Mouse (Mus musculus): Measurements from ENCODE around the gene Klf3. TPM values are rescaled to one million over a fixed set of nuclear protein-coding genes. Genes with fewer than 3 reads are reported as not detected.

Klf3 gene
- polyA plus RNA-seq (2015; fragmentation: Nextera tagmentation; extraction: Ambion mirVana): 28.9 and 30.3 TPM in 2 replicates

GRCm38 (mm10) chr5:64802795-64803719, at the start of gene Klf3:
TSS of gene Klf3 (plus strand) at chr5:64803388.
- Histone ChIP-seq H3K27me3 (no peaks in the 10 kb centered on the region), H3K9ac (peak within 1 kb of the TSS; percentile 81), H3K4me1 (replicated peaks) (peaks cover 26% of the 10 kb centered on the region), H3K9me3 (no peaks in the 10 kb centered on the region), H3K4me3 (peak within 1 kb of the TSS; percentile 93), H3K36me3 (no peaks in the 10 kb centered on the region), H3K27ac (replicated peaks) (peak within 1 kb of the TSS; percentile 94), H3K4me2 (peak within 1 kb of the TSS; percentile 62)
- WGBS: under 1% methylated on average over 79 of the region's 116 CpGs
- peak; percentile 94 for ATAC-seq (ENCODE audit: low FRiP score, low read depth)

DNA sequence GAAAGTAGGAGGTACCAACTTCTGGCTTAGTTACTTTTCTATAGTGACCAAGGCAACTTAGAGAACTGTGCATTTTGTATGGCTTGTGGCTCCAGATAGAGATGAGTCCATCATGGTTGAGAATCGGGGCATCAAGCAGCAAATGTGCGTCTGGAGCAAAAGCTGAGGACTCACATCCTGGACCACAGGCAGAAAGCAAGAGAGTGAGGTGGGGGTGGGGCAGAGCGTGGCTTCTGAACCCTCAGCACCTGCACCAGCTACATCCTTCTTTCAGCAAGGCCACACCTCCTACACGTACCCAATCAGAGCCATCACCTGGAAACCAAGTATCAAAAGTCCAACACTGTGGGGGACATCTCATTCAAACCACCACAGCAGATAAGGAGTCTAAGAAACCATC, 40.9 kb upstream of the Klf3 start:
- Histone ChIP-seq H3K4me2 (no peak overlapping the region), H3K36me3 (no peaks in the 10 kb centered on the region), H3K9ac (no peak overlapping the region), H3K27me3 (no peaks in the 10 kb centered on the region), H3K4me1 (replicated peaks) (no peaks in the 10 kb centered on the region), H3K9me3 (no peaks in the 10 kb centered on the region), H3K27ac (replicated peaks) (no peak overlapping the region), H3K4me3 (no peak overlapping the region)
- WGBS: 90% methylated on average over 4 of the region's 4 CpGs
- no peak for ATAC-seq (ENCODE audit: low FRiP score, low read depth)

- H3K27me3 ChIP-seq: no peaks in the 10 kb centered on the region
- no peaks in the 10 kb centered on the region for H3K9me3 ChIP-seq
- ATAC-seq (ENCODE audit: low FRiP score, low read depth): no peak
- H3K4me3 ChIP-seq: no peak overlapping the region
- no peak overlapping the region for H3K27ac ChIP-seq (replicated peaks)
- no peaks in the 10 kb centered on the region for H3K4me1 ChIP-seq (replicated peaks)
- H3K9ac ChIP-seq: no peak overlapping the region
- H3K4me2 ChIP-seq: no peak overlapping the region
- no peaks in the 10 kb centered on the region for H3K36me3 ChIP-seq
Measured at GRCm38 (mm10) chr5:64764452-64764851, 38.7 kb upstream of the Klf3 start.

GRCm38 (mm10) chr5:64765765-64766164, 37.4 kb upstream of the Klf3 start:
- Histone ChIP-seq H3K9ac (no peak overlapping the region), H3K9me3 (no peaks in the 10 kb centered on the region), H3K4me3 (no peak overlapping the region), H3K36me3 (no peaks in the 10 kb centered on the region), H3K4me1 (replicated peaks) (no peaks in the 10 kb centered on the region), H3K27ac (replicated peaks) (no peak overlapping the region), H3K27me3 (no peaks in the 10 kb centered on the region), H3K4me2 (no peak overlapping the region)
- ATAC-seq (ENCODE audit: low FRiP score, low read depth): no peak
- WGBS: 100% methylated on average over 1 of the region's 1 CpGs

DNA sequence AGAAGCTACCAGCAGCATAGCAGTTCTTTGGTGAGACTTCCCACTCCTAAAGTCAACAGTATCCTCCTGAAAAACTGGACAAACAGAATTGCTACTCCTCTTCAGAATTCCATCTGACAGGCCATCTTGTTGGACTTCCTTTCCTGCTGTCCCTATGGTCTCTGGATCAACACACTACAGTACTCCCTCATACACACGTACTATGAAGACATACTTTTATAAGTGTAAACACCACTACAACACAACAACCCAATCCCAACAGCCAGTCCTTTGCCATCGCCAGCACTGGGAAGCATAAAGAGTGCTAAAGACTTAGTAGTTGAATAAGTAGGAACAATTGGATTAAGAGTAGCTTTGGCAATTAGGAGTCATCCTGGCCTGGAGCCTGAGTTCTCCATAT, 36.6 kb upstream of the Klf3 start:
- no peak overlapping the region for H3K9ac ChIP-seq
- H3K36me3 ChIP-seq: no peaks in the 10 kb centered on the region
- H3K4me2 ChIP-seq: no peak overlapping the region
- no peak overlapping the region for H3K27ac ChIP-seq (replicated peaks)
- no peaks in the 10 kb centered on the region for H3K9me3 ChIP-seq
- no peak for ATAC-seq (ENCODE audit: low FRiP score, low read depth)
- 95% methylated on average over 2 of the region's 2 CpGs for WGBS
- no peaks in the 10 kb centered on the region for H3K4me1 ChIP-seq (replicated peaks)
- H3K27me3 ChIP-seq: no peaks in the 10 kb centered on the region
- no peak overlapping the region for H3K4me3 ChIP-seq

DNA sequence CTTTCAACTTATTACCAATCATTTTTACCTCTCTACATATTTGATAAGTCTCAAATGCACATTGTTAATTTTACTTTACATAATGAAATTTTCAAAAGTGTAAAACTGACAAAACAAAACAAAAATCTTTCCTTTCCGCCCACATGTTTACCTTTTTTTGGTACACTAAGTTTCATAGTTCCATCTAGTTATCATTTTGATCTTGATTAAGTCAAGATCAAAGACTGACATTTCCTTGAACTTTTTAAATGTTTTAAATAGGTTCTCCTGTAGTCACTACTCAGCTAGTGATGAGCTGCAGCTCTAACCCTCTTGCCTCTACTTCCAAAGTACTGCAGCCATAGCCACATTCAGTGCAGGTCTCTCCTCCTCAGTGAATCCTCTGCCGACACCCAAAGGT, 31.6 kb upstream of the Klf3 start:
- Histone ChIP-seq H3K27ac (replicated peaks) (no peak overlapping the region), H3K36me3 (no peaks in the 10 kb centered on the region), H3K9ac (no peak overlapping the region), H3K27me3 (no peaks in the 10 kb centered on the region), H3K4me2 (no peak overlapping the region), H3K4me3 (no peak overlapping the region), H3K9me3 (no peaks in the 10 kb centered on the region), H3K4me1 (replicated peaks) (no peaks in the 10 kb centered on the region)
- no peak for ATAC-seq (ENCODE audit: low FRiP score, low read depth)
- 96% methylated on average over 2 of the region's 2 CpGs for WGBS

DNA sequence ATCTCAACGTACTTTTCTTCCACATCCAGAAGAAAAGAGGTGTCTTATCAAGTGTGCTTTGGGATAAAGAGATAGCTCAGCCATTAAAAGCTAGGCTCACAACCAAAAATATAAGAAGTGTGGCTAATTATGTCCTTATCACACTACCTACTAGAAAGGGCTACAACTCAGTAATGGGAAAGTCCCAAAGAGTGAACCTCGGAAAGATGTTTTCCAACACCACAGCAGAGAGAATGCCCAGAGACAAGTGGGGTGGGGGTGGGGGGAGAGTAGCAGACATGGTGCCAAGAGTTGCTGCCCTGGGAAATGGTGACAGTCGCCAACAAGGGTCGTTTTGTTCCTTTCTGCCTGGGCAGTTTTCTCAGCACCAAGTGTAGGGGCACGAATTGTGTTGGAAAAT, 25.0 kb upstream of the Klf3 start:
- Histone ChIP-seq H3K36me3 (no peaks in the 10 kb centered on the region), H3K27ac (replicated peaks) (no peak overlapping the region), H3K27me3 (no peaks in the 10 kb centered on the region), H3K4me2 (no peak overlapping the region), H3K4me1 (replicated peaks) (no peaks in the 10 kb centered on the region), H3K4me3 (no peak overlapping the region), H3K9ac (no peak overlapping the region), H3K9me3 (no peaks in the 10 kb centered on the region)
- WGBS: 78% methylated on average over 5 of the region's 5 CpGs
- no peak for ATAC-seq (ENCODE audit: low FRiP score, low read depth)

GRCm38 (mm10) chr5:64779285-64779684, 23.9 kb upstream of the Klf3 start:
- no peak for ATAC-seq (ENCODE audit: low FRiP score, low read depth)
- H3K9me3 ChIP-seq: no peaks in the 10 kb centered on the region
- no peak overlapping the region for H3K9ac ChIP-seq
- no peak overlapping the region for H3K27ac ChIP-seq (replicated peaks)
- no peaks in the 10 kb centered on the region for H3K36me3 ChIP-seq
- 91% methylated on average over 2 of the region's 2 CpGs for WGBS
- H3K4me3 ChIP-seq: no peak overlapping the region
- no peaks in the 10 kb centered on the region for H3K4me1 ChIP-seq (replicated peaks)
- H3K4me2 ChIP-seq: no peak overlapping the region
- no peaks in the 10 kb centered on the region for H3K27me3 ChIP-seq

DNA sequence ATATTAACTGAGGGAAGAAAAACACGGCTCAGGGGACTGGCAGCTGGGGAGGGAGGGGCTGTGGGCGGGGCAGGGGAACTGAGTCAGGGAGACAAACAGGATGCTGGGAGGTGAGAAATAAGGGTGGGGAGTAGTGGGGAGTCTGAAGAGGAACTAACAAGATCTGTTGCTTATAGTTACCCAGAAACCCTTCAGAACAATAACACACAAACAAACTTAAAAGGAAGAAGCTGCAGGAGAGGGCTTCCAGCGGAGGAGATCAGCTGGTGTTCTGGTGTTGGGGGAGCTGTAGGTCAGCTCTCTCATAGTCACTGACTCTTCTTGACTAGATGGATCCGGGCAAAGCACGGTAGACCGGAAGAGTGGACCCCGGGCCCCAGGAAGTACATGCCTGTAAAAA, 22.4 kb upstream of the Klf3 start:
- no peak overlapping the region for H3K4me3 ChIP-seq
- no peaks in the 10 kb centered on the region for H3K27me3 ChIP-seq
- no peaks in the 10 kb centered on the region for H3K9me3 ChIP-seq
- WGBS: 70% methylated on average over 7 of the region's 7 CpGs
- no peak overlapping the region for H3K4me2 ChIP-seq
- ATAC-seq (ENCODE audit: low FRiP score, low read depth): no peak
- H3K4me1 ChIP-seq (replicated peaks): no peaks in the 10 kb centered on the region
- no peak overlapping the region for H3K9ac ChIP-seq
- no peak overlapping the region for H3K27ac ChIP-seq (replicated peaks)
- H3K36me3 ChIP-seq: no peaks in the 10 kb centered on the region

- ATAC-seq (ENCODE audit: low FRiP score, low read depth): no peak
- Histone ChIP-seq H3K27ac (replicated peaks) (no peak overlapping the region), H3K4me2 (no peak overlapping the region), H3K4me3 (no peak overlapping the region), H3K4me1 (replicated peaks) (no peaks in the 10 kb centered on the region), H3K36me3 (no peaks in the 10 kb centered on the region), H3K27me3 (no peaks in the 10 kb centered on the region), H3K9ac (no peak overlapping the region), H3K9me3 (no peaks in the 10 kb centered on the region)
- WGBS: 95% methylated on average over 1 of the region's 1 CpGs
Measured at GRCm38 (mm10) chr5:64788175-64788574, 15.0 kb upstream of the Klf3 start.

- H3K9ac ChIP-seq: no peak overlapping the region
- H3K27ac ChIP-seq (replicated peaks): no peak overlapping the region
- H3K9me3 ChIP-seq: peaks cover 5% of the 10 kb centered on the region; the same call in 1 of the 2 replicates
- H3K4me2 ChIP-seq: no peak overlapping the region
- H3K27me3 ChIP-seq: no peaks in the 10 kb centered on the region
- H3K4me1 ChIP-seq (replicated peaks): no peaks in the 10 kb centered on the region; the same call in 1 of the 2 replicates
- ATAC-seq (ENCODE audit: low FRiP score, low read depth): no peak
- WGBS: 80% methylated on average over 4 of the region's 4 CpGs
- H3K4me3 ChIP-seq: no peak overlapping the region
- no peaks in the 10 kb centered on the region for H3K36me3 ChIP-seq
Measured at GRCm38 (mm10) chr5:64798209-64798608, 5.0 kb upstream of the Klf3 start.

GRCm38 (mm10) chr5:64801545-64801944, 1.6 kb upstream of the Klf3 start:
- H3K4me2 ChIP-seq: no peak overlapping the region
- no peaks in the 10 kb centered on the region for H3K27me3 ChIP-seq
- no peak overlapping the region for H3K27ac ChIP-seq (replicated peaks)
- no peaks in the 10 kb centered on the region for H3K36me3 ChIP-seq
- ATAC-seq (ENCODE audit: low FRiP score, low read depth): no peak
- WGBS: 87% methylated on average over 2 of the region's 2 CpGs
- H3K4me3 ChIP-seq: no peak overlapping the region
- H3K9me3 ChIP-seq: no peaks in the 10 kb centered on the region
- H3K9ac ChIP-seq: no peak overlapping the region
- H3K4me1 ChIP-seq (replicated peaks): peaks cover 21% of the 10 kb centered on the region
